In the genomic region with DNA sequence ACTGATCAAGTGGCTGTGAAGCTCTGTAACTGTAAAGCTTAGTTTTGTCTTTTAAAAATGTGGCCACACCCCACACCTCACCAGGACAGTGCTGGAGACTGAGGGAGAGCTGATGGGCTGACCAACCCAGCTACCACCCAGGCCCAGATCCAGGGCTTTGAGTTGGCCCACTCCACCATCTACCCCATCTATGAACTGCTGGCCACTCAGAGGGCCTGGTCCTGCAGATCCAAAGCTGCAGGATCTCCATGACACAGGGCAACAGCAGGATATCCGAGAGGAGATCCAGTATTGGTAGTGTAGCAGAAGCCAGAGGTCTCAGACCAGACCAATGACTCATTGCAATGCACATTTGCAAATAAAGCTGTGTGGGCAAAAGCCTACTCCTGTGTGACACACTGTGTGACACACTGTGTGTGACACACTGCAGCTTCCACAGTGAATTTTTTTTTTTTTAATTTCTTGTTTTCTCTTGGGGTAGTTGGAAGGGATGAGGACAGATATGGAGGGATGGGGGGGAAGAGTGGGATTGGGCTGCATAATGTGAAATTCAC, we compare ENCODE assay signal across 17 mouse cellular contexts. TPM values are rescaled to one million over a fixed set of nuclear protein-coding genes. Genes with fewer than 3 reads are reported as not detected.
DNase-seq lines count a peak whose midpoint lies in the region; ATAC-seq and TF ChIP-seq lines count a peak whose summit lies in the region.
"Had no signal": no experiment of that assay in that cellular context is flagged by ENCODE, and none has a peak within 500 bp of the region (broad histone marks: within the 10 kb centered on the region; RNA-seq: fewer than 3 reads in every experiment).

No protein-coding gene starts in this region.

- no peak for TF ChIP-seq EP300 in liver, postnatal 0 days (IDR thresholded peaks at IDR 0.05; ENCODE audit: low read depth)

- no peak overlapping the region for H3K4me2 ChIP-seq in liver, embryonic 12.5 days
- H3K4me2 ChIP-seq in liver, postnatal 0 days (ENCODE audit: low read depth, low read length) = no peak overlapping the region
- H3K4me2 ChIP-seq in myocyte (ENCODE audit: low read depth) = peak overlapping the region; percentile 77
- H3K4me2 ChIP-seq in kidney, embryonic 15.5 days = no peak overlapping the region
- H3K4me2 ChIP-seq: embryonic facial prominence, embryonic 13.5 days; forebrain, embryonic 13.5 days; heart, embryonic 12.5 days; hindbrain, embryonic 14.5 days; intestine, embryonic 15.5 days had no signal

- no peak overlapping the region for H3K4me3 ChIP-seq in liver, embryonic 12.5 days
- H3K4me3 ChIP-seq in liver, postnatal 0 days (ENCODE audit: low read depth, low read length) = no peak overlapping the region
- H3K4me3 ChIP-seq in C2C12 (ENCODE audit: insufficient read depth, poor library complexity, severe bottlenecking) = no peak overlapping the region
- no peak overlapping the region for H3K4me3 ChIP-seq in myocyte
- H3K4me3 ChIP-seq in kidney, embryonic 15.5 days (replicated peaks) = no peak overlapping the region
- H3K4me3 ChIP-seq: embryonic facial prominence, embryonic 13.5 days; forebrain, embryonic 13.5 days; heart, adult 2 months; heart, embryonic 12.5 days; hindbrain, embryonic 10.5 days; intestine, embryonic 15.5 days had no signal

- no peaks in the 10 kb centered on the region for H3K79me3 ChIP-seq in C2C12 (ENCODE audit: low read depth)

- no peak for TF ChIP-seq CTCF in liver, postnatal 0 days (IDR thresholded peaks at IDR 0.05; ENCODE audit: low read depth)
- TF ChIP-seq CTCF in C2C12 (IDR thresholded peaks at IDR 0.05; ENCODE audit: control insufficient read depth, insufficient read depth, insufficient read length) = no peak

- no peaks in the 10 kb centered on the region for H3K27me3 ChIP-seq in liver, embryonic 12.5 days (replicated peaks)
- H3K27me3 ChIP-seq in liver, postnatal 0 days (ENCODE audit: insufficient read depth, low read length) = no peaks in the 10 kb centered on the region
- H3K27me3 ChIP-seq in C2C12 (ENCODE audit: control insufficient read depth, insufficient read depth, insufficient read length) (no peaks in the 10 kb centered on the region), myocyte (ENCODE audit: control insufficient read depth, insufficient read depth, insufficient read length) (no peaks in the 10 kb centered on the region)
- H3K27me3 ChIP-seq in kidney, embryonic 15.5 days = no peaks in the 10 kb centered on the region
- H3K27me3 ChIP-seq: embryonic facial prominence, embryonic 13.5 days; forebrain, embryonic 13.5 days; heart, embryonic 12.5 days; intestine, embryonic 15.5 days had no signal

- H3K9me3 ChIP-seq in liver, embryonic 12.5 days (replicated peaks) = no peaks in the 10 kb centered on the region
- H3K9me3 ChIP-seq in liver, postnatal 0 days (ENCODE audit: low read length) = no peaks in the 10 kb centered on the region
- no peaks in the 10 kb centered on the region for H3K9me3 ChIP-seq in kidney, embryonic 15.5 days (replicated peaks)
- H3K9me3 ChIP-seq: embryonic facial prominence, embryonic 13.5 days; forebrain, embryonic 13.5 days; heart, embryonic 12.5 days; hindbrain, embryonic 10.5 days; intestine, embryonic 15.5 days had no signal

- no peak overlapping the region for H3ac ChIP-seq in C2C12 (ENCODE audit: control insufficient read depth, insufficient read length, low read depth)
- no peak overlapping the region for H3ac ChIP-seq in myocyte (ENCODE audit: control insufficient read depth, insufficient read length)

- H3K79me2 ChIP-seq in C2C12 (ENCODE audit: control insufficient read depth, insufficient read depth) = no peaks in the 10 kb centered on the region
- H3K79me2 ChIP-seq in myocyte (ENCODE audit: control insufficient read depth, insufficient read depth) = no peaks in the 10 kb centered on the region

- 65% methylated on average over 1 of the region's 1 CpGs for WGBS in liver, embryonic 12.5 days (ENCODE audit: insufficient replicate concordance)
- WGBS in liver, postnatal 0 days (ENCODE audit: insufficient replicate concordance) = 68% methylated on average over 1 of the region's 1 CpGs
- 71% methylated on average over 1 of the region's 1 CpGs for WGBS in kidney, embryonic 15.5 days

- no peak for DNase-seq in liver, postnatal 0 days
- DNase-seq in lung, adult 18-20 months = no peak
- DNase-seq: adrenal gland, postnatal 10 days; cerebellum, adult 11-12 months; cerebellum, adult 9-11 months; cerebellum, postnatal 36 days; heart, adult 2 months had no signal

- ATAC-seq in liver, embryonic 12.5 days = peak; percentile 13; the same call in 1 of the 2 replicates
- no peak for ATAC-seq in liver, postnatal 0 days
- no peak for ATAC-seq in kidney, embryonic 15.5 days (replicated peaks; ENCODE audit: low FRiP score)
- ATAC-seq: forebrain, embryonic 13.5 days; intestine, embryonic 15.5 days had no signal

- H3K36me3 ChIP-seq in liver, embryonic 12.5 days = no peaks in the 10 kb centered on the region
- no peaks in the 10 kb centered on the region for H3K36me3 ChIP-seq in liver, postnatal 0 days (replicated peaks; ENCODE audit: insufficient read depth, low read length)
- H3K36me3 ChIP-seq in C2C12 (ENCODE audit: control insufficient read depth, insufficient read depth) (no peaks in the 10 kb centered on the region), myocyte (ENCODE audit: control insufficient read depth, insufficient read depth) (no peaks in the 10 kb centered on the region)
- no peaks in the 10 kb centered on the region for H3K36me3 ChIP-seq in kidney, embryonic 15.5 days
- H3K36me3 ChIP-seq: embryonic facial prominence, embryonic 13.5 days; heart, embryonic 12.5 days; hindbrain, embryonic 10.5 days; intestine, embryonic 15.5 days had no signal

- no peak for TF ChIP-seq POLR2A in myocyte (IDR thresholded peaks at IDR 0.05; ENCODE audit: insufficient read length, low read depth)

- peaks cover 23% of the 10 kb centered on the region for H3K4me1 ChIP-seq in liver, embryonic 12.5 days
- H3K4me1 ChIP-seq in liver, postnatal 0 days (ENCODE audit: insufficient read depth) = peaks cover 5% of the 10 kb centered on the region; the same call in 1 of the 2 replicates
- no peaks in the 10 kb centered on the region for H3K4me1 ChIP-seq in kidney, embryonic 15.5 days
- H3K4me1 ChIP-seq: forebrain, embryonic 13.5 days had no signal

- no peak overlapping the region for H3K27ac ChIP-seq in liver, embryonic 12.5 days
- H3K27ac ChIP-seq in liver, postnatal 0 days (ENCODE audit: low read depth) = no peak overlapping the region
- H3K27ac ChIP-seq in kidney, embryonic 15.5 days = no peak overlapping the region
- H3K27ac ChIP-seq: embryonic facial prominence, embryonic 13.5 days; forebrain, embryonic 13.5 days; heart, adult 2 months; hindbrain, embryonic 10.5 days; hindbrain, embryonic 14.5 days; intestine, embryonic 15.5 days had no signal

- H3K9ac ChIP-seq in liver, embryonic 12.5 days = no peak overlapping the region
- no peak overlapping the region for H3K9ac ChIP-seq in liver, postnatal 0 days (replicated peaks)
- H3K9ac ChIP-seq in kidney, embryonic 15.5 days = no peak overlapping the region
- H3K9ac ChIP-seq: embryonic facial prominence, embryonic 13.5 days; forebrain, embryonic 13.5 days; heart, embryonic 12.5 days; hindbrain, embryonic 14.5 days; intestine, embryonic 15.5 days had no signal

TF ChIP-seq in C2C12, 6 proteins besides CTCF, POLR2A, EP300 and RAD21:
- TF ChIP-seq USF1 (IDR thresholded peaks at IDR 0.05; ENCODE audit: low read depth) (no peak), FOSL1 (IDR thresholded peaks at IDR 0.05; ENCODE audit: insufficient read depth, low read length, poor library complexity, severe bottlenecking) (peak; percentile 60)
TF ChIP-seq in C2C12: peak in this region for 1.

TF ChIP-seq in myocyte, 11 proteins besides CTCF, POLR2A, EP300 and RAD21:
- TF ChIP-seq CEBPB (IDR thresholded peaks at IDR 0.05; ENCODE audit: insufficient read depth, poor library complexity, severe bottlenecking) = peak; percentile 2; the same call in 1 of the 2 replicates
- peak in 1 of 3 experiments; percentile 6 for TF ChIP-seq MYOD1 (IDR thresholded peaks at IDR 0.05; ENCODE audit: control insufficient read depth in 1 of 3, insufficient read length in 2 of 3, low read depth in 2 of 3)
- TF ChIP-seq MAX (IDR thresholded peaks at IDR 0.05; ENCODE audit: low read depth) = no peak
TF ChIP-seq in myocyte: peak in this region for 2.

RNA-seq across cellular contexts. Expression of gene Scgb1a1, which starts 29.4 kb away (rescaled TPM):
- not detected in 2 replicates for polyA plus RNA-seq in liver, embryonic 12.5 days (2016; fragmentation: Nextera tagmentation; extraction: Ambion mirVana)
- 0.85 and 3.7 TPM in 2 replicates for polyA plus RNA-seq in liver, postnatal 0 days (2015; fragmentation: Nextera tagmentation; extraction: Ambion mirVana)
- polyA plus RNA-seq in C2C12 (2012; fragmentation: generic; extraction: Trizol) (not detected), myocyte (2012; fragmentation: generic; extraction: Trizol) (not detected)
- polyA plus RNA-seq in kidney, embryonic 15.5 days (2015; fragmentation: Nextera tagmentation; extraction: Ambion mirVana) = not detected in 2 replicates
- polyA plus RNA-seq: embryonic facial prominence, embryonic 13.5 days; forebrain, embryonic 13.5 days; heart, embryonic 12.5 days; hindbrain, embryonic 10.5 days; hindbrain, embryonic 14.5 days; intestine, embryonic 15.5 days had no signal
